In genomic region chr7:70118971-70119370, GRCm38 (mm10) we compare ENCODE assay signal across 8 mouse cellular contexts.
DNase-seq lines count a peak whose midpoint lies in the region; ATAC-seq lines count a peak whose summit lies in the region.

No protein-coding gene starts in this region.

- no peaks in the 10 kb centered on the region for H3K36me3 ChIP-seq in heart, embryonic 14.5 days (ENCODE audit: control insufficient read depth, insufficient read depth, low read length)
- no peaks in the 10 kb centered on the region for H3K36me3 ChIP-seq in hindbrain, embryonic 12.5 days
- no peaks in the 10 kb centered on the region for H3K36me3 ChIP-seq in midbrain, embryonic 13.5 days

- peak overlapping the region; percentile 73 for H3K4me2 ChIP-seq in heart, embryonic 14.5 days (ENCODE audit: low read length)
- peak overlapping the region; percentile 78 for H3K4me2 ChIP-seq in hindbrain, embryonic 12.5 days (replicated peaks)
- H3K4me2 ChIP-seq in midbrain, embryonic 13.5 days (replicated peaks), result peak overlapping the region; percentile 58

- ATAC-seq in heart, embryonic 14.5 days (ENCODE audit: insufficient number of reproducible peaks, insufficient read depth, low FRiP score, low read depth), result no peak
- ATAC-seq in hindbrain, embryonic 12.5 days (ENCODE audit: low FRiP score), result no peak
- no peak for ATAC-seq in midbrain, embryonic 13.5 days

- peak overlapping the region; percentile 9 to 37 for H3K4me3 ChIP-seq in heart, embryonic 14.5 days (ENCODE audit: control insufficient read depth in 1 of 2, insufficient read depth in 1 of 2, low read depth in 1 of 2, low read length in 2 of 2)
- peak overlapping the region; percentile 32 for H3K4me3 ChIP-seq in hindbrain, embryonic 12.5 days
- H3K4me3 ChIP-seq in midbrain, embryonic 13.5 days (replicated peaks), result peak overlapping the region; percentile 31

- no peaks in the 10 kb centered on the region for H3K9me3 ChIP-seq in heart, embryonic 14.5 days (ENCODE audit: control insufficient read depth, low read length)
- no peaks in the 10 kb centered on the region for H3K9me3 ChIP-seq in hindbrain, embryonic 12.5 days (replicated peaks)
- H3K9me3 ChIP-seq in midbrain, embryonic 13.5 days, result no peaks in the 10 kb centered on the region

- no peak overlapping the region for H3K9ac ChIP-seq in heart, embryonic 14.5 days (ENCODE audit: low read length)
- H3K9ac ChIP-seq in hindbrain, embryonic 12.5 days, result peak overlapping the region; percentile 54
- peak overlapping the region; percentile 54; the same call in 1 of the 2 replicates for H3K9ac ChIP-seq in midbrain, embryonic 13.5 days (replicated peaks)

- H3K27ac ChIP-seq in heart, embryonic 14.5 days (replicated peaks in 1 of 2; ENCODE audit: control insufficient read depth in 1 of 2, insufficient read depth in 1 of 2, low read depth in 2 of 2, low read length in 2 of 2), result no peak overlapping the region
- H3K27ac ChIP-seq in hindbrain, embryonic 12.5 days, result peak overlapping the region; percentile 67; the same call in 1 of the 2 replicates
- peak overlapping the region; percentile 87 for H3K27ac ChIP-seq in midbrain, embryonic 13.5 days

- H3K27me3 ChIP-seq in heart, embryonic 14.5 days (ENCODE audit: control insufficient read depth, insufficient read depth, low read length), result peaks cover 23% of the 10 kb centered on the region
- H3K27me3 ChIP-seq in hindbrain, embryonic 12.5 days, result peaks cover 43% of the 10 kb centered on the region
- H3K27me3 ChIP-seq in midbrain, embryonic 13.5 days, result peaks cover 90% of the 10 kb centered on the region

- 34% methylated on average over 7 of the region's 7 CpGs for WGBS in heart, embryonic 14.5 days
- WGBS in hindbrain, embryonic 12.5 days, result 12% methylated on average over 7 of the region's 7 CpGs
- WGBS in midbrain, embryonic 13.5 days, result 7% methylated on average over 7 of the region's 7 CpGs

- 0 out of 4 replicates have a peak, but pooled peaks cover 0 to 3% of the 10 kb centered on the region in 2 experiments for H3K4me1 ChIP-seq in heart, embryonic 14.5 days (ENCODE audit: control insufficient read depth in 2 of 2, insufficient read depth in 2 of 2, low read length in 2 of 2)
- H3K4me1 ChIP-seq in hindbrain, embryonic 12.5 days, result peaks cover 14% of the 10 kb centered on the region
- H3K4me1 ChIP-seq in midbrain, embryonic 13.5 days (replicated peaks), result peaks cover 50% of the 10 kb centered on the region

- intact Hi-C loops in heart, postnatal 14 days (cut with DNase I), result loop anchor here (5.0 kb wide), 1 partner anchor 218 kb away; no protein-coding TSS in a partner anchor
- intact Hi-C loops in left cerebral cortex, postnatal 10 days (cut with DNase I), result no loop called here

- no peak for DNase-seq in heart, postnatal 14 days
- peak; percentile 52 for DNase-seq in embryo, embryonic 10.5 days (ENCODE audit: low spot score)
- no peak for DNase-seq in left cerebral cortex, postnatal 10 days (ENCODE audit: extremely low spot score in 1 of 2, low spot score in 2 of 2)
- no peak for DNase-seq in layer of hippocampus, adult 18-20 months (ENCODE audit: low spot score in 2 of 2)
- no peak for DNase-seq in lung, postnatal 10 days

Comparison
In these comparisons a context has a peak if more than half of its experiments do, and no peak if none do; other contexts are left out.
1. H3K27ac ChIP-seq: peak in hindbrain, embryonic 12.5 days (single experiment) and midbrain, embryonic 13.5 days (single experiment); none in heart, embryonic 14.5 days (0 of 2).
2. Peak in every context shown above with its lines, with median percentiles within 50 percentile points of each other: H3K4me2 ChIP-seq and H3K4me3 ChIP-seq.